Mouse (Mus musculus) hindbrain, postnatal 0 days (tissue): ENCODE measurements around the gene Tmem219. TPM values are rescaled to one million over a fixed set of nuclear protein-coding genes. Genes with fewer than 3 reads are reported as not detected.

ENCODE experiments used
- ATAC-seq: fragments of 200-750 bp; cut with Nextera tagmentation; 2 replicates; pipeline ENCODE4 v1.8.0; 2017; ENCODE audit warnings: mild to moderate bottlenecking, moderate TSS enrichment, moderate library complexity
- DNase-seq: peaks from one replicate; pipeline ENCODE4 v3.0.0-alpha.2; 2015; ENCODE audit warnings: low spot score
- H3K27ac ChIP-seq: fragments of 300-500 bp; sonication (generic); 2 replicates; pipeline ENCODE4 v1.5.1; 2014; ENCODE audit warnings: mild to moderate bottlenecking
- H3K27me3 ChIP-seq: fragments of 300-500 bp; sonication (generic); 2 replicates; pipeline ENCODE4 v1.6.1; 2014; ENCODE audit warnings: low read length, mixed read lengths; ENCODE audit not compliant: insufficient read depth
- H3K36me3 ChIP-seq: fragments of 300-500 bp; sonication (generic); 2 replicates; pipeline ENCODE4 v1.6.1; 2014; ENCODE audit warnings: low read length, mixed read lengths; ENCODE audit not compliant: insufficient read depth
- H3K4me1 ChIP-seq: fragments of 300-500 bp; sonication (generic); 2 replicates; pipeline ENCODE4 v1.6.1; 2014; ENCODE audit warnings: antibody characterized with exemption, low read length, mixed read lengths; ENCODE audit not compliant: insufficient read depth
- H3K4me2 ChIP-seq: fragments of 300-500 bp; sonication (generic); 2 replicates; pipeline ENCODE4 v1.6.1; 2014; ENCODE audit warnings: low read depth, mild to moderate bottlenecking, low read length, moderate library complexity, mixed read lengths
- H3K4me3 ChIP-seq: fragments of 300-500 bp; sonication (generic); 2 replicates; pipeline ENCODE4 v1.5.1; 2014; ENCODE audit warnings: low read length
- H3K9ac ChIP-seq: fragments of 300-500 bp; sonication (generic); replicated peaks from 2 replicates; pipeline ENCODE4 v1.6.1; 2014; ENCODE audit warnings: mild to moderate bottlenecking, low read length, moderate library complexity, mixed read lengths
- H3K9me3 ChIP-seq: fragments of 300-500 bp; sonication (generic); 2 replicates; pipeline ENCODE4 v1.6.1; 2016; ENCODE audit warnings: low read length, mixed read lengths
- CTCF ChIP-seq: IDR thresholded peaks from 2 replicates; pipeline ENCODE4 v1.5.1; 2016; ENCODE audit warnings: antibody characterized with exemption, control low read depth, low read depth
- WGBS: fragments of 180-500 bp; shearing (Covaris S2); extraction: QIAGEN DNeasy Blood & Tissue Kit; methylation state at CpG from one replicate; pipeline ENCODE4 v1.1.7; 2014; 5-methylcytosine and 5-hydroxymethylcytosine counted together
- polyA plus RNA-seq: library from polyadenylated mRNA; unstranded; fragments of >200 nt; fragmentation: Nextera tagmentation; extraction: Ambion mirVana; gene quantifications from 2 replicates; pipeline ENCODE4 v1.2.1, GENCODE M21; 2015
- total RNA-seq: library from RNA; depleted of rRNA; stranded (reverse); fragments of >200 nt; gene quantifications from 2 replicates; pipeline ENCODE4 v1.2.3, GENCODE M21; 2014

Tmem219 gene
- total and polyA plus RNA-seq, 2 experiments from 2014 or later, result 39.1 to 47.0 TPM

DNA sequence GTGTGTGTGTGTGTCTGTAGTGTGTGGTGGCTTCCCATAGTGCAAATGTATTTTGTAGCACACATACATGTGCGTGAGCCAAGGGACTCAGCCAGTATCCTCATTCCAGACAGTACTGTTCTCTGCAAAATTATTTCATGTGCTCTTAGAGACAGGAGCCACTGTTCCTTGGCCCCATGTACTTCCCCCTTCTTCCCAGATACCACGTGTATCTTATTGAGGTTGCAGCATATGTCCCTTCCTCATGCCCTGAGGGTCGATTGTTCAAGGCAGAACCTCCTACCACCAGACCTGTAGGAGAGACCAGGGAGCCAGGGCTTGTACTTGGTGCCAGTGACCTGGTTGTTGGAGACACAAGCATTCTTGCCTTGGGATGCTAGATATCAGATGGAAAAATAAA is 32.4 kb upstream of the Tmem219 start:
- H3K4me3 ChIP-seq, result no peak overlapping the region
- H3K4me1 ChIP-seq, result peaks cover 5% of the 10 kb centered on the region; the same call in 1 of the 2 replicates
- no peak overlapping the region for H3K9ac ChIP-seq
- no peaks in the 10 kb centered on the region for H3K27me3 ChIP-seq
- DNase-seq (no peak), ATAC-seq (no peak)
- peaks cover 25% of the 10 kb centered on the region for H3K36me3 ChIP-seq
- 66% methylated on average over 3 of the region's 3 CpGs for WGBS
- TF ChIP-seq CTCF, result no peak
- no peak overlapping the region for H3K4me2 ChIP-seq
- H3K27ac ChIP-seq, result no peak overlapping the region
- H3K9me3 ChIP-seq, result no peaks in the 10 kb centered on the region

DNA sequence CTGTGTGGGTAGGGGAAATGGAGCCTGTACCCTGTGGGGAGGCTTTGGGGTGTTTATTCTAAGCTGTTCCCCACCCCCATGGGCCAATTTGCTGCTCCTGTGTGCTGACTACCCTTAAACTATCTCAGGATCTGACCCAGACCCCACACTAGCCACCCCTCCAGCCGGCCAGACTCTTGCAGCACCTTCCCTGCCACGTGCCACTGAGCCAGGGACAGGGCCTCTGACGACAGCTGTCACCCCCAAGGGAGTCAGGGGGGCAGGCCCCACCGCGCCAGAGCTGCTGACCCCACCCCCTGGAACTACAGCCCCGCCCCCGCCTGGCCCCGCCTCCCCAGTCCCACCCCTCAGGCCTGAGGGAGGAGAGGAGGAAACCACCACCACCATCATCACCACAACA is 29.9 kb upstream of the Tmem219 start:
- no peak for TF ChIP-seq CTCF
- no peak for DNase-seq

DNA sequence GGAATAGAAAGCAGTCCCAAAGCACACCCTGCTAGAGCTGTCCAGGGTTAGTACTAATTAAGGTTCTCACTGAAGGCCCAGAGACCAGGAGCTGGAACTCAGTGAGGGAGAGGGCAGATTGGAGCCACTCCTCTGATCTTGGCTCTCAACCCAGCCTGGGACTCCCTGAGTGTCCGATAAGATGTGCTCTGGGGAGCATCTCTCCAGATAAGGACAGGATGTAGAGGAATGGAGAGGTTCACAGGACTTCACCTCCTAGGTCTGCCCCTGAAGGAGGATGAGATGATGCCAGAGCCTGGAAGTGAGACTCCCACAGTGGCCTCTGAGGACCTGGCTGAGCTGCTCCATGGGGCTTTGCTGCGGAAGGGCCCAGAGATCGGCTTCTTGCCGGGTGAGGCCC is 29.0 kb upstream of the Tmem219 start:
- H3K4me3 ChIP-seq, result peak overlapping the region; percentile 52
- H3K4me2 ChIP-seq, result peak overlapping the region; percentile 88
- DNase-seq, result no peak
- 21% methylated on average over 4 of the region's 4 CpGs for WGBS
- H3K9ac ChIP-seq, result peak overlapping the region; percentile 56
- no peaks in the 10 kb centered on the region for H3K27me3 ChIP-seq
- TF ChIP-seq CTCF, result no peak
- ATAC-seq, result no peak
- no peaks in the 10 kb centered on the region for H3K9me3 ChIP-seq
- H3K27ac ChIP-seq, result peak overlapping the region; percentile 87
- H3K36me3 ChIP-seq, result peaks cover 10% of the 10 kb centered on the region; the same call in 1 of the 2 replicates
- peaks cover 14% of the 10 kb centered on the region for H3K4me1 ChIP-seq

More for the DNA sequence above, 29.9 kb upstream of the Tmem219 start:
- peaks cover 10% of the 10 kb centered on the region; the same call in 1 of the 2 replicates for H3K36me3 ChIP-seq
- 0% methylated on average over 7 of the region's 8 CpGs for WGBS
- peak overlapping the region; percentile 88 for H3K4me2 ChIP-seq
- no peaks in the 10 kb centered on the region for H3K9me3 ChIP-seq
- no peak for ATAC-seq
- H3K4me3 ChIP-seq, result peak overlapping the region; percentile 52
- no peak overlapping the region for H3K27ac ChIP-seq
- H3K4me1 ChIP-seq, result peaks cover 14% of the 10 kb centered on the region
- no peaks in the 10 kb centered on the region for H3K27me3 ChIP-seq
- peak overlapping the region; percentile 56; the same call in 1 of the 2 replicates for H3K9ac ChIP-seq

DNA sequence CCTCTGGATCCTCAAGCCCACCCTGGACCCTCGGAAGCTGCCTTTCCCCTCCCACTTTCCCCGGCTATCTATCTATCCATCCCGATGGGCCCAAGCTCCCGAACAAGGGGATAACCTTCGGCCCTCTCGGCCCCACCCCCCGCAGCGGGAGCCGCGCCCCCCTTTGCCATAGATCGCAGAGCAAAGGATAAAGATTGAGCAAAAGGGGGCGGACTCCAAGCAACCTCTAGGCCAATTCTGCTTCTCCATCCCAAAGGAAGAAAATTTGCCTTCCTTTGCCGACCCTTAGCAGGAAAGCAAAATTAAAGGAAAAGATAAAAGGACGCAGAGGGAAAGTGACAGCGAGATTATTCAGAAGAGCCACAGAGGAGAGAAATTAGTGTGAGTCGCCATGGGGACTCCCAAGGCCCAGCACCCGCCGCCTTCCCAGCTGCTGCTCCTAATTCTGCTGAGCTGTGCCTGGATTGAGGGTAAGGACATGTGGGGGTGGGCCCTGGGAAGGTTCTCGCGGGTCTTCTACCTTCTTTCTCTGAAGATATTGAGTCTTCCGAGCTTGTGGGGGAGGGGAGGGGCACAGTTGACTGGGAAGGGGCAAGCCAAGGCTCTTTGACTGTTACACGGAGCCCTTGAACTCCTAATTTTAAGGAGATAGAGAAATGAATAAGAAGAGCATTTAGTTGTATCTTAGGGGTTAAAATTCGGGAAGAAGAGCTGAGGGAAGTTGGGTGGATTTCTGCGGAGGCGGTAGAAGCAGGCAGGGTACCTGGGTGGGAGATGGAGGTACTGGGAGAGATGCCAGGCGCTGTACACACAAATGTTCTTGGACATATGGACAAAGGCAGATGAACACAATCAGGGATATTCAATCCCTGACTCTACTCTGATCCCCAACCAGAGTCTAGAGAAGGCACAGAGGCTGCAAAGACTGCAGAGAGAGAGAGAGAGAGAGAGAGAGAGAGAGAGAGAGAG is 28.2 kb upstream of the Tmem219 start:
- H3K27me3 ChIP-seq, result no peaks in the 10 kb centered on the region
- peak overlapping the region; percentile 88 for H3K4me2 ChIP-seq
- H3K9me3 ChIP-seq, result no peaks in the 10 kb centered on the region
- TF ChIP-seq CTCF, result no peak
- DNase-seq (peak; percentile 64), ATAC-seq (0 out of 2 replicates have a peak, but pooled peaks have one; percentile 1)
- H3K4me1 ChIP-seq, result peaks cover 14% of the 10 kb centered on the region
- H3K27ac ChIP-seq, result peak overlapping the region; percentile 87
- H3K9ac ChIP-seq, result peak overlapping the region; percentile 56
- WGBS, result 4% methylated on average over 26 of the region's 26 CpGs
- H3K36me3 ChIP-seq, result peaks cover 6% of the 10 kb centered on the region; the same call in 1 of the 2 replicates
- H3K4me3 ChIP-seq, result peak overlapping the region; percentile 52

DNA sequence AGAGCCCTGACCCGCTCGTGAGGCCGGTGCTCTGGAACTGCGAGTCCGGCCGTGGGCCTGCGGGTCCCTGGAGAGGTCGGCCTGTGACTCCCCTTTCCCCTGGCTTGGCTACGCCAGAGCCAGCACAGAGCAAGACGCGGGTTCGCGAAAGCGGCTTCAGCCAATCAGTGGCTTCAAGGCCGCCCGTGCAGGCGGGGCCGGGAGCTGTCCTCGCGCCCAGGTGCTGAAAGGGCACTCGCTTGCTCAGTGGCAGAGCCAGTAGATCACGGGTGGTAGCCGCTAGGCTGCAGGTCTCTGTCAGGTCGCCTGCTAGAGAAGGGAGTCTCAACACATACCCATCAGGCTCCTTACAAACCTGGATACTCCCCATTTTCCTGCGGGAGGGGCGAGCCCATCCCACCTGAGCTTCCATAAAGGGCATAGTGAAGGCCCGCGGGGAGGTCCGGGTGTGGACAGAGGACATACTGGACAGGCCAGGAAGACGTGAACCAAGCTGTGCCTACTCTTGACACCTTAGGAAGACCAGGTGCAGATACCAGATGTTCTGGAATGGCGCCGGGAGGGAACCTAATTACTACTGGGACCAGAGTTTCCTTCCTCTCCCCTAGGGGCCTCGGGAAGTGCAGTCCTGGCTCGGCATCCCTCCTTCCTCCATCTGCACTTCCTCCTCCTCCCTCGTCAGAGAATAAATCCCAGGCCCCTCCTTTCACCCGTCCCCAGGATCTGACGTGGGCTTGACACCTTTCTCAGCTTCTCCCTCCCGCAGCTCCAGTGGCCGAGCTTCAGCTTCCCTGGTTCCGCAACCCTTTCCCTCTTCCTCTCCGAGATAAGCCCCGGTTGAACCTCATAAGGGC is 27.3 kb upstream of the Tmem219 start, which contains the start of gene Sez6l2:
TSS of gene Sez6l2 (plus strand) at position 771 of the 854 bp plus-strand sequence.
- Histone ChIP-seq H3K9me3 (no peaks in the 10 kb centered on the region), H3K27ac (peak within 1 kb of the TSS; percentile 87), H3K4me3 (peak within 1 kb of the TSS; percentile 52), H3K4me2 (peak within 1 kb of the TSS; percentile 88), H3K27me3 (no peaks in the 10 kb centered on the region), H3K9ac (peak within 1 kb of the TSS; percentile 56), H3K36me3 (peaks cover 3% of the 10 kb centered on the region), H3K4me1 (peaks cover 14% of the 10 kb centered on the region)
- DNase-seq (peak; percentile 92), ATAC-seq (peak; percentile 90)
- TF ChIP-seq CTCF, result no peak
- WGBS, result under 1% methylated on average over 42 of the region's 42 CpGs

DNA sequence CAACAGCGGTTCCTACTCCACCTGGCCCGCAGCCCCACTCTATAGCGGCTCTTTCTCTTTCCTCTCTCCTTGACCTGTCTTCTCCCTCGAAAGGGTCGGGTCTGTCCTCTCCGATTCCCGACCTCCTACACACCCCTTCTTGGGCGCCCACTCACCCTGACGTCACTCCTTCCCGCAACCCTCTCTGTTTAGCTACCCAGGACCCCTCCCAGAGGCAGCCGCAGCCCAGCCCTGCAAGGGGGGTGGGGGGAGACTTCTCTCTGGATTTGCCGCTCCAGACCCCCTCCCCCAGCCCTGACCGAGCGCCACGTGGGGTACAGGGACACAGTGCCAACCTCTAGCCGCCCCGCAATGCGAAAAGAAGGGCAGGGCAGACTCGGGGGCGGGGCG is 26.7 kb upstream of the Tmem219 start, which contains the start of gene Asphd1:
TSS of gene Asphd1 (minus strand) at position 180 of the 390 bp plus-strand sequence.
- Histone ChIP-seq H3K4me2 (peak within 1 kb of the TSS; percentile 88), H3K27me3 (no peaks in the 10 kb centered on the region), H3K9me3 (no peaks in the 10 kb centered on the region), H3K36me3 (peaks cover 4% of the 10 kb centered on the region), H3K27ac (peak within 1 kb of the TSS; percentile 87), H3K9ac (peak within 1 kb of the TSS; percentile 56), H3K4me3 (peak within 1 kb of the TSS; percentile 52), H3K4me1 (peaks cover 14% of the 10 kb centered on the region)
- ATAC-seq (peak; percentile 72), DNase-seq (peak; percentile 78)
- 1% methylated on average over 21 of the region's 21 CpGs for WGBS
- TF ChIP-seq CTCF, result no peak
